Mouse (Mus musculus) forebrain, embryonic 16.5 days (tissue): Measurements from ENCODE around the gene Wdr89. TPM values are rescaled to one million over a fixed set of nuclear protein-coding genes. Genes with fewer than 3 reads are reported as not detected.
A peak's percentile ranks its signal among the peaks of the same experiment; 100 is the strongest.

ENCODE experiments used
- ATAC-seq: fragments of 200-750 bp; cut with Nextera tagmentation; 2 replicates; pipeline ENCODE4 v1.8.0; 2017; ENCODE audit warnings: mild to moderate bottlenecking, moderate library complexity
- H3K27ac ChIP-seq: fragments of 300-500 bp; sonication (generic); 2 replicates; pipeline ENCODE4 v1.5.1; 2014; ENCODE audit warnings: low read length, control low read depth
- H3K27me3 ChIP-seq: fragments of 300-500 bp; sonication (generic); replicated peaks from 2 replicates; pipeline ENCODE4 v1.6.1; 2014; ENCODE audit warnings: low read length; ENCODE audit not compliant: control insufficient read depth, insufficient read depth
- H3K36me3 ChIP-seq: fragments of 300-500 bp; sonication (generic); 2 replicates; pipeline ENCODE4 v1.6.1; 2014; ENCODE audit not compliant: control insufficient read depth, insufficient read depth
- H3K4me1 ChIP-seq: fragments of 300-500 bp; sonication (generic); replicated peaks from 2 replicates; pipeline ENCODE4 v1.6.1; 2014; ENCODE audit warnings: low read length; ENCODE audit not compliant: control insufficient read depth, insufficient read depth
- H3K4me2 ChIP-seq: fragments of 300-500 bp; sonication (generic); 2 replicates; pipeline ENCODE4 v1.6.1; 2014; ENCODE audit warnings: mild to moderate bottlenecking, low read length, control low read depth
- H3K4me3 ChIP-seq: fragments of 300-500 bp; sonication (generic); replicated peaks from 2 replicates; pipeline ENCODE4 v1.5.1; 2014; ENCODE audit warnings: mild to moderate bottlenecking, low read length, control low read depth
- H3K9ac ChIP-seq: fragments of 300-500 bp; sonication (generic); replicated peaks from 2 replicates; pipeline ENCODE4 v1.6.1; 2014; ENCODE audit warnings: low read depth, low read length, control low read depth
- H3K9me3 ChIP-seq: fragments of 300-500 bp; sonication (generic); 2 replicates; pipeline ENCODE4 v1.6.1; 2016; ENCODE audit warnings: low read length; ENCODE audit not compliant: control insufficient read depth
- WGBS: fragments of 180-500 bp; shearing (Covaris S2); extraction: QIAGEN DNeasy Blood & Tissue Kit; methylation state at CpG from one replicate; pipeline ENCODE4 v1.1.7; 2014; 5-methylcytosine and 5-hydroxymethylcytosine counted together
- polyA plus RNA-seq: library from polyadenylated mRNA; unstranded; fragments of >200 nt; fragmentation: Nextera tagmentation; extraction: Ambion mirVana; gene quantifications from 2 replicates; pipeline ENCODE4 v1.2.1, GENCODE M21; 2015

The Wdr89 gene
- polyA plus RNA-seq, 1 experiment from 2014 or later: 8.6 TPM

DNA sequence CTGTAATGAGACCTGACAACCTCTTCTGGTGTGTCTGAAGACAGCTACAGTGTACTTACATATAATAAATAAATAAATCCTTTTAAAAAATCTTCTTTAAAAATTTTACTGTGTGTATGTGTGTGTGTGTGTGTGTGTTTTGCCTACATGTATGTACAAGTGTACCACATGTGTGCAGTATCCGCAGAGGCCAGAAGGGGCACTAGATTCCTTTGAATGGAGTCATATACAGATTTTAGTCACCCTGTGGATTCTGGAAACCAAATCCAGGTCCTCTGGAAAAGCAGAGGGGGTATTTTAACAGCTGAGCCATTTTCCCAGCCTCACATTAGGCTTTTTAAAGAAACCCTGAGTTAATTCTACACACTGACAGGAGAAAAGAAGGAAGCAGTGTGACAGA, 27.6 kb downstream of the Wdr89 start:
- no peaks in the 10 kb centered on the region for H3K4me1 ChIP-seq
- no peaks in the 10 kb centered on the region for H3K36me3 ChIP-seq
- H3K4me2 ChIP-seq: no peak overlapping the region
- WGBS: 97% methylated on average over 1 of the region's 1 CpGs
- H3K27ac ChIP-seq: no peak overlapping the region
- no peak for ATAC-seq
- H3K4me3 ChIP-seq: no peak overlapping the region
- H3K9ac ChIP-seq: no peak overlapping the region
- H3K27me3 ChIP-seq: no peaks in the 10 kb centered on the region
- no peaks in the 10 kb centered on the region for H3K9me3 ChIP-seq

- no peaks in the 10 kb centered on the region for H3K9me3 ChIP-seq
- no peak overlapping the region for H3K4me2 ChIP-seq
- no peaks in the 10 kb centered on the region for H3K36me3 ChIP-seq
- no peak for ATAC-seq
- no peaks in the 10 kb centered on the region for H3K4me1 ChIP-seq
- H3K4me3 ChIP-seq: no peak overlapping the region
- H3K27ac ChIP-seq: no peak overlapping the region
- H3K27me3 ChIP-seq: no peaks in the 10 kb centered on the region
- WGBS: 96% methylated on average over 2 of the region's 2 CpGs
- no peak overlapping the region for H3K9ac ChIP-seq
Measured at GRCm38 (mm10) chr12:75638345-75638744, 31.0 kb downstream of the Wdr89 start.

- ATAC-seq: no peak
- Histone ChIP-seq H3K27ac (no peak overlapping the region), H3K27me3 (no peaks in the 10 kb centered on the region), H3K4me3 (no peak overlapping the region), H3K9ac (no peak overlapping the region), H3K9me3 (no peaks in the 10 kb centered on the region), H3K36me3 (no peaks in the 10 kb centered on the region), H3K4me1 (no peaks in the 10 kb centered on the region), H3K4me2 (no peak overlapping the region)
- WGBS: 87% methylated on average over 3 of the region's 3 CpGs
Measured at GRCm38 (mm10) chr12:75637103-75637502, 32.2 kb downstream of the Wdr89 start.

DNA sequence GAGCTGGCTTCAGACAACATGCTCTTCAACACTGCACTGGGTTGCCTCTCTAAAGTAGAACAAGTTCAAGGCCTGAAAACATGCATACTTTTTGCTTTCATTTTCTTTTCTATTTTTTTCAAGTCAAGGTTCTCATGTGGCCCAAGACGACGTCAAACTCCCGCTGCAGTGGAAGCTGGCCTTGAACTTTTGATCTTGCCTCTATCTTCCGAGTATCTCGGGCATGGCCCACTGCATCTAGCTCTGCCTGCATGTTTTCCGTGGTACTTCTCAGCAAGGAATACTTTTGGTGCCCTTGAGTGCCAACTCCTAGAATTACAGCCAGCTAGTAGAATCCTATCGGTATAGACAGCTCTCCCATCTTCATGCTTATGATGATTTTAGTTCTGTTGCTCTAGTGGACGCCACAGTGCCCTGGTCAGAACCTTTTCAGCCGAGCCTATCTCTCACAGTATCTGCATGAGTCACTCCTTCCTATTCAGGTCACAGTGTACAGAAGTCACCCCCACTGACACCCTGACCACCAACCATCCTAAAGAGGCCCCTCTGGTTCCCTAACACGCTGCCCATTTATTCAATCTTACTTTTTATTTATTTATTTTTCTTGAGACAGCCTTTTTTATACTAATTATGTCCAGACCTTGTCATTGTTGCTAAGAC, 33.4 kb downstream of the Wdr89 start:
- H3K9ac ChIP-seq: no peak overlapping the region
- no peaks in the 10 kb centered on the region for H3K27me3 ChIP-seq
- H3K27ac ChIP-seq: no peak overlapping the region
- WGBS: 93% methylated on average over 10 of the region's 10 CpGs
- no peaks in the 10 kb centered on the region for H3K36me3 ChIP-seq
- H3K4me2 ChIP-seq: no peak overlapping the region
- no peak overlapping the region for H3K4me3 ChIP-seq
- H3K9me3 ChIP-seq: no peaks in the 10 kb centered on the region
- no peak for ATAC-seq
- H3K4me1 ChIP-seq: no peaks in the 10 kb centered on the region

DNA sequence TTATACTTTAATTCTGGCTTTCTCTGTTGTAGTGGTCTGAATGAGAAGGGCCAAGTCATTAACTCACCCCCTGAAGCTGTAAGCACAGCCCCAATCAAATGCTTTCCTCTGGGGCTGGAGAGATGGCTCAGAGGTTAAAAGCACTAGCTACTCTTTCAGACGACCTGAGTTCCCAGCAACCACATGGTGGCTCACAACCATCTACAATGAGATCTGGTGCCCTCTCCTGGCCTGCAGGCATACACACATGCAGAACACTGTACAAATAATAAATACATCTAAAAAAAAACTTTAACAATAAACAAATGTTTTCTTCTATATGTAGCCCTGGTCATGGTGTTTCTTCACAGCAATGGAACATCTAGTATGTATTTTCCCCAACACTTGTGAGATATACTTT, 39.7 kb downstream of the Wdr89 start:
- no peak overlapping the region for H3K9ac ChIP-seq
- H3K27me3 ChIP-seq: no peaks in the 10 kb centered on the region
- H3K9me3 ChIP-seq: 0 out of 2 replicates have a peak, but pooled peaks cover 2% of the 10 kb centered on the region
- no peak overlapping the region for H3K27ac ChIP-seq
- 50% methylated on average over 1 of the region's 1 CpGs for WGBS
- no peak overlapping the region for H3K4me2 ChIP-seq
- H3K36me3 ChIP-seq: no peaks in the 10 kb centered on the region
- ATAC-seq: no peak
- H3K4me1 ChIP-seq: no peaks in the 10 kb centered on the region
- H3K4me3 ChIP-seq: no peak overlapping the region

- no peak overlapping the region for H3K27ac ChIP-seq
- WGBS: 94% methylated on average over 5 of the region's 5 CpGs
- H3K4me2 ChIP-seq: no peak overlapping the region
- H3K4me3 ChIP-seq: no peak overlapping the region
- no peaks in the 10 kb centered on the region for H3K9me3 ChIP-seq
- H3K4me1 ChIP-seq: no peaks in the 10 kb centered on the region
- H3K36me3 ChIP-seq: no peaks in the 10 kb centered on the region
- H3K9ac ChIP-seq: no peak overlapping the region
- no peaks in the 10 kb centered on the region for H3K27me3 ChIP-seq
- no peak for ATAC-seq
Measured at GRCm38 (mm10) chr12:75623292-75623691, 46.0 kb downstream of the Wdr89 start.

- Histone ChIP-seq H3K36me3 (no peaks in the 10 kb centered on the region), H3K4me3 (no peak overlapping the region), H3K27ac (no peak overlapping the region), H3K27me3 (no peaks in the 10 kb centered on the region), H3K4me2 (no peak overlapping the region), H3K9ac (no peak overlapping the region), H3K4me1 (no peaks in the 10 kb centered on the region), H3K9me3 (no peaks in the 10 kb centered on the region)
- no peak for ATAC-seq
- WGBS: 80% methylated on average over 3 of the region's 3 CpGs
Measured at GRCm38 (mm10) chr12:75622835-75623234, 46.5 kb downstream of the Wdr89 start.

DNA sequence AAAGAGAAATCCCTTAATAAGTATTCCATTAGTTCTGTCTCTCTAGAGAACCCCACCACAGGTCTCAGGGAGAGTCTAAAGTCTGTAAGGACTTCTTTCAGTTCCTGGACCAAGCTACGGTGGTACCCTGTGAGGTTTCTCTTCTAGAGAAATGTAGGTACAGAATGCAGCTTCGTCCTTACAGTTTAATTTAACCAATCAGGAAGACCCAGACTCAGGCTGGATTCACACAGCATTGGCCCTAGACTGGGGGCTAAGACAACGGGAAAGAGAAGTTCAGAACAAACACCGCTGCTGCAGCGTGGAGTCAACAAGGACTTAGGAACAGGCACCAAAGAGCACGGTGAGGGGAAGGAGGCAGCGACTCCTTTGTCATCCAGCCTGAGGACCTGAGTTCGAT, 52.5 kb downstream of the Wdr89 start:
- Histone ChIP-seq H3K27ac (no peak overlapping the region), H3K36me3 (no peaks in the 10 kb centered on the region), H3K4me2 (no peak overlapping the region), H3K9ac (no peak overlapping the region), H3K9me3 (no peaks in the 10 kb centered on the region), H3K4me3 (no peak overlapping the region), H3K27me3 (no peaks in the 10 kb centered on the region), H3K4me1 (0 out of 2 replicates have a peak, but pooled peaks cover 7% of the 10 kb centered on the region)
- 68% methylated on average over 8 of the region's 8 CpGs for WGBS
- ATAC-seq: no peak

DNA sequence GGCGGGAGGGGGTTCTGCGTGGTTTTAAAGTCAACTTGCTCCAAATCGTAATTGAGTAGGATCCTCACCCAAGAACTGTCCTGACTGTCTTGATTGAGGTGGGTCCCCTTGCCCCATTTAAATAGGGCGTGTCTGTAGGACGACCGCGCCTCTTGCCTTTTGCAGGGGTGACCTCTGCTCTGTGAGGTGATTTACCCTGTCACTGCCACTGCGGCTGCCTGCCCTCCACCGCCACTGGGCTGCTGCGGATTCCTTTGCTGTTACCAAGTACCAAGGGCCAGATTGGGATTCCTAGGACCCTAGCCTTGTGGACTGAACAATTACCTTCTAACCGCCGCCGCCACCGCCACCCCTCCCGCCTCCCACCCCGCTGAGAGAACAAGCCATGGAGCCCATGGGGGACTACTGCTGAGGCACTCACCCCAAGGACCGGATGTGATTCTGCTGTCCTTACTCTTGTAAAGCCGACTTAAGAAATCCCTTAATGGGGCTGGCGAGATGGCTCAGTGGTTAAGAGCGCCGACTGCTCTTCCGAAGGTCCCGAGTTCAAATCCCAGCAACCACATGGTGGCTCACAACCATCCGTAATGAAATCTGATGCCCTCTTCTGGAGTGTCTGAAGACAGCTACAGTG, 53.1 kb downstream of the Wdr89 start:
- Histone ChIP-seq H3K4me3 (no peak overlapping the region), H3K9ac (no peak overlapping the region), H3K9me3 (no peaks in the 10 kb centered on the region), H3K4me1 (0 out of 2 replicates have a peak, but pooled peaks cover 7% of the 10 kb centered on the region), H3K27ac (no peak overlapping the region), H3K36me3 (no peaks in the 10 kb centered on the region), H3K27me3 (no peaks in the 10 kb centered on the region), H3K4me2 (peak overlapping the region; percentile 14; the same call in 1 of the 2 replicates)
- no peak for ATAC-seq
- 7% methylated on average over 23 of the region's 24 CpGs for WGBS
